Mouse (Mus musculus): ENCODE measurements around the gene Spon1.

GRCm38 (mm10) chr7:114058166-114058565 is 292.4 kb downstream of the Spon1 start:
- no peak for TF ChIP-seq POLR2A (IDR thresholded peaks at IDR 0.05; ENCODE audit: borderline replicate concordance, low read depth, low read length)
- no peak for TF ChIP-seq CTCF (IDR thresholded peaks at IDR 0.05; ENCODE audit: low read depth, low read length)

Measured in bone marrow macrophage, adult 2 months (primary cell).